9 mouse cellular contexts compared by ENCODE assay signal in genomic region chr1:24586370-24587140, GRCm38 (mm10). TPM values are rescaled to one million over a fixed set of nuclear protein-coding genes. Genes with fewer than 3 reads are reported as not detected.
DNase-seq lines count a peak whose midpoint lies in the region; ATAC-seq and TF ChIP-seq lines count a peak whose summit lies in the region.
"Had no signal": no experiment of that assay in that cellular context is flagged by ENCODE, and none has a peak within 500 bp of the region (broad histone marks: within the 10 kb centered on the region; RNA-seq: fewer than 3 reads in every experiment).

No protein-coding gene starts in this region.

- no peaks in the 10 kb centered on the region for H3K36me3 ChIP-seq in kidney, adult 2 months (ENCODE audit: control insufficient read depth, insufficient read depth, low read length)
- H3K36me3 ChIP-seq in hindbrain, embryonic 14.5 days (replicated peaks; ENCODE audit: control insufficient read depth, insufficient read depth): no peaks in the 10 kb centered on the region
- no peaks in the 10 kb centered on the region for H3K36me3 ChIP-seq in limb, embryonic 11.5 days (ENCODE audit: control insufficient read depth, insufficient read depth, low read length)
- H3K36me3 ChIP-seq in neural tube, embryonic 12.5 days: no peaks in the 10 kb centered on the region

- H3K27me3 ChIP-seq in kidney, adult 2 months (replicated peaks; ENCODE audit: control insufficient read depth, insufficient read depth, low read length): peaks cover 2% of the 10 kb centered on the region; the same call in 1 of the 2 replicates
- peaks cover 44% of the 10 kb centered on the region for H3K27me3 ChIP-seq in hindbrain, embryonic 14.5 days (ENCODE audit: control insufficient read depth, insufficient read depth, low read length)
- H3K27me3 ChIP-seq in limb, embryonic 11.5 days (ENCODE audit: control insufficient read depth, insufficient read depth, low read length): peaks cover 37% of the 10 kb centered on the region
- peaks cover 40% of the 10 kb centered on the region for H3K27me3 ChIP-seq in neural tube, embryonic 12.5 days (replicated peaks)

- ATAC-seq in hindbrain, embryonic 14.5 days (ENCODE audit: low FRiP score): peak; percentile 82
- peak; percentile 82 for ATAC-seq in limb, embryonic 11.5 days (ENCODE audit: insufficient number of reproducible peaks, low FRiP score, low TSS enrichment, low read depth)
- peak; percentile 85 for ATAC-seq in neural tube, embryonic 12.5 days (ENCODE audit: low FRiP score, low read depth)
- ATAC-seq in erythroblast, adult 5-6 weeks (replicated peaks; ENCODE audit: low FRiP score, poor library complexity, severe bottlenecking): no peak

- no peaks in the 10 kb centered on the region for H3K4me1 ChIP-seq in kidney, adult 2 months (ENCODE audit: control insufficient read depth, insufficient read depth, low read length)
- no peaks in the 10 kb centered on the region for H3K4me1 ChIP-seq in hindbrain, embryonic 14.5 days (replicated peaks; ENCODE audit: control insufficient read depth, insufficient read depth, low read length)
- H3K4me1 ChIP-seq in limb, embryonic 11.5 days (ENCODE audit: control insufficient read depth, insufficient read depth, low read length): peaks cover 3% of the 10 kb centered on the region; the same call in 1 of the 2 replicates
- H3K4me1 ChIP-seq in neural tube, embryonic 12.5 days: peaks cover 6% of the 10 kb centered on the region

- no peak for TF ChIP-seq POLR2A in kidney, adult 2 months (IDR thresholded peaks at IDR 0.05; ENCODE audit: low read depth, low read length)

- peak overlapping the region; percentile 91 for H3K4me2 ChIP-seq in hindbrain, embryonic 14.5 days (replicated peaks)
- peak overlapping the region; percentile 98 for H3K4me2 ChIP-seq in limb, embryonic 11.5 days (ENCODE audit: low read depth, severe bottlenecking)
- H3K4me2 ChIP-seq in neural tube, embryonic 12.5 days (replicated peaks): peak overlapping the region; percentile 98

- H3K4me3 ChIP-seq in kidney, adult 2 months (ENCODE audit: insufficient read depth, low read depth, low read length): no peak overlapping the region
- peak overlapping the region; percentile 52 for H3K4me3 ChIP-seq in hindbrain, embryonic 14.5 days (replicated peaks; ENCODE audit: low read length)
- H3K4me3 ChIP-seq in limb, embryonic 11.5 days (ENCODE audit: low read depth, low read length): peak overlapping the region; percentile 46
- H3K4me3 ChIP-seq in neural tube, embryonic 12.5 days: peak overlapping the region; percentile 56

- no peak overlapping the region for H3K27ac ChIP-seq in kidney, adult 2 months (ENCODE audit: insufficient read depth, low read depth, low read length)
- no peak overlapping the region for H3K27ac ChIP-seq in hindbrain, embryonic 14.5 days
- no peak overlapping the region for H3K27ac ChIP-seq in limb, embryonic 11.5 days (replicated peaks; ENCODE audit: low read depth, low read length)
- H3K27ac ChIP-seq in neural tube, embryonic 12.5 days: no peak overlapping the region

- 1% methylated on average over 72 of the region's 72 CpGs for whole genome bisulfite sequencing in kidney, adult 2 months
- WGBS in hindbrain, embryonic 14.5 days: under 1% methylated on average over 72 of the region's 72 CpGs
- WGBS in limb, embryonic 11.5 days: under 1% methylated on average over 65 of the region's 72 CpGs
- WGBS in neural tube, embryonic 12.5 days: under 1% methylated on average over 72 of the region's 72 CpGs

- H3K9ac ChIP-seq in hindbrain, embryonic 14.5 days: peak overlapping the region; percentile 53
- H3K9ac ChIP-seq in limb, embryonic 11.5 days (ENCODE audit: low read length): peak overlapping the region; percentile 56
- peak overlapping the region; percentile 53 for H3K9ac ChIP-seq in neural tube, embryonic 12.5 days

- TF ChIP-seq CTCF in kidney, adult 2 months (conservative IDR thresholded peaks at IDR 0.05; ENCODE audit: insufficient read depth, insufficient read length, low read depth, low read length): no peak

- peak; percentile 2 for DNase-seq in kidney, adult 2 months
- no peak for DNase-seq in kidney, adult 9 months
- DNase-seq in cerebellum, adult 9-10 months: peak; percentile 40
- DNase-seq in frontal cortex, adult 2 months (ENCODE audit: extremely low spot score in 1 of 2, low spot score in 1 of 2): peak; percentile 14 to 53
- DNase-seq in hindbrain, embryonic 14.5 days (ENCODE audit: low spot score): peak; percentile 65
- DNase-seq in limb, embryonic 11.5 days (ENCODE audit: low spot score): peak; percentile 68

- no peaks in the 10 kb centered on the region for H3K9me3 ChIP-seq in hindbrain, embryonic 14.5 days (ENCODE audit: control insufficient read depth, low read length)
- no peaks in the 10 kb centered on the region for H3K9me3 ChIP-seq in limb, embryonic 11.5 days (ENCODE audit: control insufficient read depth, low read length)
- no peaks in the 10 kb centered on the region for H3K9me3 ChIP-seq in neural tube, embryonic 12.5 days

RNA-seq across cellular contexts. Expression of gene Col19a1, which starts 0.7 kb away (rescaled TPM):
- 0.03 and 0.10 TPM in 2 replicates for polyA plus RNA-seq in kidney, adult 2 months (2012; rRNA removed)
- polyA plus RNA-seq in frontal cortex, adult 2 months (2012; rRNA removed): 5.8 and 6.7 TPM in 2 replicates
- 1.7 and 1.8 TPM in 2 replicates for polyA plus RNA-seq in hindbrain, embryonic 14.5 days (2014; fragmentation: Nextera tagmentation; extraction: Ambion mirVana)
- 0.61 and 0.87 TPM in 2 replicates for polyA plus RNA-seq in limb, embryonic 11.5 days (2014; fragmentation: Nextera tagmentation; extraction: Ambion mirVana)
- 2.3 and 2.7 TPM in 2 replicates for polyA plus RNA-seq in neural tube, embryonic 12.5 days (2016; fragmentation: Nextera tagmentation; extraction: Ambion mirVana)
- total RNA-seq in erythroblast, adult 5-6 weeks (2015; ENCODE audit: low replicate concordance): not detected in 2 replicates
- total RNA-seq in erythroblast, adult 5-6 weeks (2017; ENCODE audit: low replicate concordance): 0.26 TPM in 1 of 2 replicates, not detected in the other
- total RNA-seq: liver, adult 2 months had no signal
- polyA plus RNA-seq: liver, adult 2 months had no signal
